Mouse (Mus musculus): ENCODE measurements around the gene Dusp3.

- TF ChIP-seq POLR2AphosphoS2 (IDR thresholded peaks at IDR 0.05; ENCODE audit: insufficient read length, low read depth) = no peak
- TF ChIP-seq POLR2A (IDR thresholded peaks at IDR 0.05; ENCODE audit: insufficient read length, low read depth) = no peak
- TF ChIP-seq E2F4 (IDR thresholded peaks at IDR 0.05; ENCODE audit: insufficient read depth) = no peak
- TF ChIP-seq MYOG (IDR thresholded peaks at IDR 0.05; ENCODE audit: control insufficient read depth in 1 of 3, insufficient read depth in 1 of 3, insufficient read length in 2 of 3, low read depth in 2 of 3) = no peak
- no peak for TF ChIP-seq MAX (IDR thresholded peaks at IDR 0.05; ENCODE audit: low read depth)
- TF ChIP-seq USF1 (IDR thresholded peaks at IDR 0.05; ENCODE audit: low read depth) = no peak
- TF ChIP-seq CEBPB (IDR thresholded peaks at IDR 0.05; ENCODE audit: insufficient read depth, poor library complexity, severe bottlenecking) = no peak
- no peak for TF ChIP-seq MYOD1 (IDR thresholded peaks at IDR 0.05; ENCODE audit: control insufficient read depth in 1 of 3, insufficient read length in 2 of 3, low read depth in 2 of 3)
- no peak for TF ChIP-seq SRF (IDR thresholded peaks at IDR 0.05; ENCODE audit: control insufficient read depth, insufficient read length, low read depth)
- TF ChIP-seq TCF12 (IDR thresholded peaks at IDR 0.05; ENCODE audit: insufficient read depth, poor library complexity, severe bottlenecking) = no peak
Measured at GRCm38 (mm10) chr11:101968311-101968710, 18.5 kb downstream of the Dusp3 start.
